Mouse (Mus musculus) ovary, adult 18-20 months (tissue): ENCODE measurements at regions not wholly inside any gene's neighbourhood (a gene's known extent, or its start where the extent isn't known, plus 50 kb on each side); places are given as distances from the start of the nearest gene placed in this dataset.

Experiments used
- DNase-seq: peaks from one replicate; pipeline ENCODE4 v3.0.0; 2022; ENCODE audit warnings: low spot score, mixed read lengths

- no peak for DNase-seq
These were observed 218.8 kb upstream of the Tbc1d5 start for GRCm38 (mm10) chr17:51397973-51398372.

GRCm38 (mm10) chr17:51393771-51394221, 214.6 kb upstream of the Tbc1d5 start:
- no peak for DNase-seq

- DNase-seq = no peak
These were observed 212.7 kb upstream of the Tbc1d5 start for GRCm38 (mm10) chr17:51391871-51392270.

GRCm38 (mm10) chr17:51382552-51382951, 203.4 kb upstream of the Tbc1d5 start:
- DNase-seq = no peak

- no peak for DNase-seq
These were observed 192.9 kb upstream of the Tbc1d5 start for GRCm38 (mm10) chr17:51371937-51372479.

- DNase-seq = no peak
These were observed 191.8 kb upstream of the Tbc1d5 start for GRCm38 (mm10) chr17:51370990-51371389.

- no peak for DNase-seq
These were observed 190.9 kb upstream of the Tbc1d5 start for GRCm38 (mm10) chr17:51370085-51370484.

GRCm38 (mm10) chr17:51362801-51363200, 183.6 kb upstream of the Tbc1d5 start:
- DNase-seq = no peak

- no peak for DNase-seq
These were observed 183.1 kb upstream of the Tbc1d5 start for GRCm38 (mm10) chr17:51362271-51362670.

- no peak for DNase-seq
These were observed 179.2 kb upstream of the Tbc1d5 start for GRCm38 (mm10) chr17:51358362-51358739.

- no peak for DNase-seq
These were observed 178.7 kb upstream of the Tbc1d5 start for GRCm38 (mm10) chr17:51357690-51358361.

- no peak for DNase-seq
These were observed 177.3 kb upstream of the Tbc1d5 start for GRCm38 (mm10) chr17:51356447-51356846.

GRCm38 (mm10) chr17:51321868-51322267, 142.7 kb upstream of the Tbc1d5 start:
- DNase-seq = no peak

GRCm38 (mm10) chr17:51321025-51321424, 141.9 kb upstream of the Tbc1d5 start:
- no peak for DNase-seq

- no peak for DNase-seq
These were observed 125.8 kb upstream of the Tbc1d5 start for GRCm38 (mm10) chr17:51304964-51305363.

- no peak for DNase-seq
These were observed 111.6 kb upstream of the Tbc1d5 start for GRCm38 (mm10) chr17:51290741-51291140.

GRCm38 (mm10) chr17:51288751-51289150, 109.6 kb upstream of the Tbc1d5 start:
- DNase-seq = no peak

- DNase-seq = no peak
These were observed 108.7 kb upstream of the Tbc1d5 start for GRCm38 (mm10) chr17:51287878-51288277.

- no peak for DNase-seq
These were observed 106.2 kb upstream of the Tbc1d5 start for GRCm38 (mm10) chr17:51285362-51285761.

GRCm38 (mm10) chr17:51278771-51279170, 99.6 kb upstream of the Tbc1d5 start:
- DNase-seq = no peak

GRCm38 (mm10) chr17:51278094-51278493, 98.9 kb upstream of the Tbc1d5 start:
- no peak for DNase-seq

- DNase-seq = no peak
These were observed 98.0 kb upstream of the Tbc1d5 start for GRCm38 (mm10) chr17:51277161-51277560.

- DNase-seq = no peak
These were observed 92.9 kb upstream of the Tbc1d5 start for GRCm38 (mm10) chr17:51272025-51272424.

GRCm38 (mm10) chr17:51262946-51263345, 83.8 kb upstream of the Tbc1d5 start:
- DNase-seq = no peak
